Mouse (Mus musculus) testis, adult 2 months (tissue): ENCODE data around the gene Ifi47.
"Not testable (repeated sequence)": the region's sequence is repeated elsewhere in the genome, so short reads cannot be mapped to it uniquely, and the experiment has no call there.

ENCODE experiments used
- CTCF ChIP-seq: fragments of 200-500 bp; IDR thresholded peaks from 2 replicates; pipeline ENCODE4 v1.5.1; 2012; ENCODE audit warnings: low read depth, mild to moderate bottlenecking, inconsistent platforms, low read length, moderate library complexity; ENCODE audit not compliant: control insufficient read depth, insufficient read depth, insufficient replicate concordance
- POLR2A ChIP-seq: fragments of 200-500 bp; IDR thresholded peaks from 2 replicates; pipeline ENCODE4 v1.6.1; 2012; ENCODE audit warnings: low read depth, mild to moderate bottlenecking, inconsistent platforms, low read length, moderate library complexity; ENCODE audit not compliant: control insufficient read depth

GRCm38 (mm10) chr11:49063713-49064469 lies 12.5 kb upstream of the Ifi47 start, which contains the start of gene Tgtp2:
- not testable (repeated sequence) for TF ChIP-seq POLR2A, CTCF
